Mouse (Mus musculus) NIH3T3 (cell line): ENCODE results near the gene Col6a6.
"Not testable (repeated sequence)": the region's sequence is repeated elsewhere in the genome, so short reads cannot be mapped to it uniquely, and the experiment has no call there.

ENCODE experiments used
- DNase-seq: peaks from one replicate; pipeline ENCODE4 v3.0.0-alpha.2; 2012; ENCODE audit warnings: low read depth

Gene Col6a6

GRCm38 (mm10) chr9:105827791-105828385, at the start of gene Col6a6:
TSS of gene Col6a6 (minus strand) at chr9:105828160.
- no peak for DNase-seq

GRCm38 (mm10) chr9:105876124-105876523, 48.2 kb upstream of the Col6a6 start:
- DNase-seq, result no peak

GRCm38 (mm10) chr9:105871643-105872042, 43.7 kb upstream of the Col6a6 start:
- DNase-seq, result no peak

GRCm38 (mm10) chr9:105857773-105858172, 29.8 kb upstream of the Col6a6 start:
- peak; percentile 80 for DNase-seq

- DNase-seq, result peak; percentile 21
Measured at GRCm38 (mm10) chr9:105852778-105853065, 24.8 kb upstream of the Col6a6 start.

- no peak for DNase-seq
Measured at GRCm38 (mm10) chr9:105852015-105852777, 24.2 kb upstream of the Col6a6 start.

- DNase-seq, result no peak
Measured at GRCm38 (mm10) chr9:105851011-105851410, 23.1 kb upstream of the Col6a6 start.

- no peak for DNase-seq
Measured at GRCm38 (mm10) chr9:105848396-105848795, 20.4 kb upstream of the Col6a6 start.

- DNase-seq, result no peak
Measured at GRCm38 (mm10) chr9:105847261-105847660, 19.3 kb upstream of the Col6a6 start.

- DNase-seq, result not testable (repeated sequence)
Measured at GRCm38 (mm10) chr9:105841386-105841785, 13.4 kb upstream of the Col6a6 start.

GRCm38 (mm10) chr9:105839147-105839515, 11.2 kb upstream of the Col6a6 start:
- no peak for DNase-seq

- no peak for DNase-seq
Measured at GRCm38 (mm10) chr9:105838396-105839146, 10.6 kb upstream of the Col6a6 start.

- no peak for DNase-seq
Measured at GRCm38 (mm10) chr9:105835587-105835986, 7.6 kb upstream of the Col6a6 start.

GRCm38 (mm10) chr9:105834799-105835198, 6.8 kb upstream of the Col6a6 start:
- no peak for DNase-seq

- no peak for DNase-seq
Measured at GRCm38 (mm10) chr9:105831291-105831690, 3.3 kb upstream of the Col6a6 start.

- peak; percentile 15 for DNase-seq
Measured at GRCm38 (mm10) chr9:105827076-105827647, 798 bp downstream of the Col6a6 start.

GRCm38 (mm10) chr9:105820711-105821110, 7.2 kb downstream of the Col6a6 start:
- no peak for DNase-seq

GRCm38 (mm10) chr9:105819155-105819709, 8.7 kb downstream of the Col6a6 start:
- DNase-seq, result no peak

- peak; percentile 58 for DNase-seq
Measured at GRCm38 (mm10) chr9:105814436-105814835, 13.5 kb downstream of the Col6a6 start.

GRCm38 (mm10) chr9:105811458-105811857, 16.5 kb downstream of the Col6a6 start:
- no peak for DNase-seq

- no peak for DNase-seq
Measured at GRCm38 (mm10) chr9:105808920-105809505, 18.9 kb downstream of the Col6a6 start.

- DNase-seq, result no peak
Measured at GRCm38 (mm10) chr9:105803416-105803815, 24.5 kb downstream of the Col6a6 start.
